Mouse (Mus musculus) left cerebral cortex, postnatal 10 days (tissue): ENCODE measurements at regions not wholly inside any gene's neighbourhood (a gene's known extent, or its start where the extent isn't known, plus 50 kb on each side); places are given as distances from the start of the nearest gene placed in this dataset.

Source experiments
- DNase-seq, 2 experiments: peaks; one replicate each; pipeline ENCODE4 v3.0.0; 2021 to 2022; ENCODE audit warnings: low spot score in 2 of 2, mixed read lengths in 1 of 2; ENCODE audit errors: extremely low spot score in 1 of 2
- intact Hi-C: fragments of 180-260 bp; cut with DNase I; formaldehyde crosslinking; loops from one replicate; pipeline ENCODE4 v1.15.1; 2025

GRCm38 (mm10) chr5:119107898-119108297 is 547.4 kb downstream of the Med13l start:
- intact Hi-C loops = no loop called here

GRCm38 (mm10) chr5:119109501-119109900 is 549.0 kb downstream of the Med13l start:
- no peak for DNase-seq
- intact Hi-C loops = no loop called here

More at GRCm38 (mm10) chr5:119107898-119108297, 547.4 kb downstream of the Med13l start:
- no peak for DNase-seq

GRCm38 (mm10) chr5:119114074-119114473 is 553.6 kb downstream of the Med13l start:
- intact Hi-C loops = no loop called here
- DNase-seq = no peak

GRCm38 (mm10) chr5:119125745-119126144 is 544.7 kb upstream of the Tbx3 start:
- intact Hi-C loops = no loop called here
- no peak for DNase-seq

GRCm38 (mm10) chr5:119130176-119130575 is 540.3 kb upstream of the Tbx3 start:
- intact Hi-C loops = no loop called here
- DNase-seq = peak in 1 of 2 experiments; percentile 44

- no peak for DNase-seq
- intact Hi-C loops = no loop called here
These were observed 539.0 kb upstream of the Tbx3 start for GRCm38 (mm10) chr5:119131461-119131860.

- intact Hi-C loops = no loop called here
- no peak for DNase-seq
These were observed 537.1 kb upstream of the Tbx3 start for GRCm38 (mm10) chr5:119133378-119133777.

GRCm38 (mm10) chr5:119136916-119137315 is 533.6 kb upstream of the Tbx3 start:
- DNase-seq = no peak
- intact Hi-C loops = no loop called here

- intact Hi-C loops = no loop called here
- DNase-seq = no peak
These were observed 533.1 kb upstream of the Tbx3 start for GRCm38 (mm10) chr5:119137409-119137808.

GRCm38 (mm10) chr5:119137821-119138221 is 532.6 kb upstream of the Tbx3 start:
- intact Hi-C loops = no loop called here
- DNase-seq = no peak

- intact Hi-C loops = no loop called here
- DNase-seq = no peak
These were observed 532.2 kb upstream of the Tbx3 start for GRCm38 (mm10) chr5:119138293-119138692.

- no peak for DNase-seq
- intact Hi-C loops = no loop called here
These were observed 531.1 kb upstream of the Tbx3 start for GRCm38 (mm10) chr5:119139336-119139735.

- intact Hi-C loops = no loop called here
These were observed 530.7 kb upstream of the Tbx3 start for GRCm38 (mm10) chr5:119139816-119140215.

GRCm38 (mm10) chr5:119143411-119143810 is 527.1 kb upstream of the Tbx3 start:
- intact Hi-C loops = no loop called here
- no peak for DNase-seq

More at GRCm38 (mm10) chr5:119139816-119140215, 530.7 kb upstream of the Tbx3 start:
- DNase-seq = no peak

GRCm38 (mm10) chr5:119149389-119150185 is 520.9 kb upstream of the Tbx3 start:
- intact Hi-C loops = no loop called here
- no peak for DNase-seq

GRCm38 (mm10) chr5:119153086-119153485 is 517.4 kb upstream of the Tbx3 start:
- intact Hi-C loops = no loop called here
- DNase-seq = no peak

- intact Hi-C loops = no loop called here
- DNase-seq = no peak
These were observed 513.8 kb upstream of the Tbx3 start for GRCm38 (mm10) chr5:119156638-119157037.

- no peak for DNase-seq
- intact Hi-C loops = no loop called here
These were observed 512.3 kb upstream of the Tbx3 start for GRCm38 (mm10) chr5:119158171-119158570.

- intact Hi-C loops = no loop called here
- no peak for DNase-seq
These were observed 508.3 kb upstream of the Tbx3 start for GRCm38 (mm10) chr5:119162132-119162675.

GRCm38 (mm10) chr5:119167718-119168117 is 502.8 kb upstream of the Tbx3 start:
- intact Hi-C loops = no loop called here
- DNase-seq = peak; percentile 79 to 88
